Mouse (Mus musculus) thymus, postnatal 14 days (tissue): ENCODE measurements around the gene Hint1.
A peak's percentile ranks its signal among the peaks of the same experiment; 100 is the strongest.
"Not testable (repeated sequence)": the region's sequence is repeated elsewhere in the genome, so short reads cannot be mapped to it uniquely, and the experiment has no call there.

Experiments used
- DNase-seq: peaks from one replicate; pipeline ENCODE4 v3.0.0; 2021

Hint1 gene

GRCm38 (mm10) chr11:54862621-54863520 is 3.3 kb upstream of the Hint1 start:
- DNase-seq: peak; percentile 63

DNA sequence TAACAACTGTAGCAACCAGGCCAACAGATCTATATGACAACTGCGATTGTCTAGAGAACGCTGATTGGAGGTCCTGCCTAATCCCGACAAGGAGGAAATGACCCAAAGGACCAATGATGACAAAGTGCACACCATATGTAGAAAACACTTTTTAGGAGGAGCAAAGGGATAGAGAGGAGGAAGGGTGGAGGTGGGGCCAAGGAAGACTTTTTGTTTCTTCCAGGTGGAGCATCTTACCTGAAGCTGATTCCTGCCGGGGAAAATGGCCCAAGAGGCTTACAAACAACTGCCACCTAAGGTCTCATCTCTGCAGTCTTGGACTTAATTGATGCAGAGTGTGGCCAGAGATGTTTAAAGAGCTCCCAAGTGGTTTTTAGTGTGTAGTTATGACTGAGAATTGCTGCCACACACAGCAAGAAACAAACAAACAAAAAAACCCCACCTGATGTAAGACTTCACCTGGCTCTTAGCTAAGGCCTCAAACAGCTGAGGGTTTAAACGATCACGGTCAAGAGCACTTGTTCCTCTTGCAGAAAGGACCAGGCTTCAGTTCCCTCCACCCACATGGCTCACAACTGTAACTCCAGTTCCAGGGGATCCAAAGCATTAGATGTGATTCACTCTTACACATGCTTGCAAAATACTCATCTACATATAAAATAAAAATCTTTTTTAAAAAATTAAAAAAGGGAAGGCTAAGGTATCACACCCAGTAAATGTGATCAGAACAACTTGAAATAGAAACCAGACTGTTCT is 675 bp upstream of the Hint1 start:
- DNase-seq: no peak

DNA sequence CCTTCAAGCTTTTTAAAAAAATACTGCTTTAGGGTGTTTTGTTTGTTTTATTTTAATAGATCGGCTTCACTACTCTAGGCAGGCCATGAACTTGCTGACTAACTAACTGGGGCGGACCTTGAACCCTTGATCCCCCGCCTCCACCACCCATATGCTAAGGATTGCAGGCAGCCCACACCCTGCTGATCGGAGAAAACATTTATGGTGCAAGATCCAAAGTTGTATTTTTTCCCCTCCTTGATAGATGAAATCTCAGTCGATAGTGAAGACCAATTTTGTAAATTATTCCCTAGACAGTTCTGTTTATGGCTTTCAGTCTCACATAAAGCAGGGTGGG is 834 bp downstream of the Hint1 start:
- DNase-seq: no peak

DNA sequence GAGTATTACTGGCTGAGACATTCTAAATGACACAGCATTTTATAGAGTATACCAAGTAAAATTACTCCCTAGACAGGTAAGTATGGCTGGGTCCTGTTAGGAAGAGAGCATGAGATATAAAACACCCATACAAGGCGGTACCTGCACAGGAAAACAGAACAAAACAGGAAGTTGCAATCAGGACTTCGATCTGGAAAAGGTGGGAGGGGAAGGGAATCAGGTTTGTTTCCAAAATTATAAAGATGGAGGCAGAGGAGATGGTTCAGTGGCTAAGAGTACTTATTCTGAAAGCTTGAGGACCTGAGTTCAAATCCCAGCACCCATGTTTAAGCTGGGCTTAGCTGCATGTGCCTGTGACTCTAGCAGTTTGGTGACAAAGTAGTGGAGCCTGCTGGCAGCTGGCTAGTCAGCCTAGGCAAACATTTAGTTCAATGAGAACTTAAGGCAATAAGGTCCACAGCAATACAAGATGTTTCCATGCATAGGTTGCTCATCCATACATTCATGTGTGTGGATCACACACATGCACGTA is 1.8 kb downstream of the Hint1 start:
- no peak for DNase-seq

DNA sequence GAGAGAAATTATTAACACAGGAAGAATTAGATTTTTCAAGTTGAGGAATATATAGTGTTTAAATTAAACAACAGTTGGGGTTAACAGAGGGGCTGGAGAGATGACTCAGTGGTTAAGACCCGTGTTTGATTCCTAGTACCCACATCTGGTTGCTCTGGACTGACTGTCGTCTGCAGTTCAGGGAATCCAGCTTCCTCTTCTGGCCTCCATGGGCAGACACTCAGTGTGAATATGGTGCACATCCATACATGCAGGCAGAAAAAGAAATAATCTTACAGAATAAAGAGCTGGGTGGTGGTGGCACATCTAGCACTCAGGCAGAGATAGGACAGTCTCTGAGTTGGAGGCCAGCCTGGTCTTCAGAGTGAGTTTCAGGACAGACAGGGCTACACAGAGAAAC is 2.3 kb downstream of the Hint1 start:
- no peak for DNase-seq

- DNase-seq: no peak
These were observed 3.1 kb downstream of the Hint1 start for GRCm38 (mm10) chr11:54869318-54869717.

- DNase-seq: no peak
These were observed 5.8 kb downstream of the Hint1 start for GRCm38 (mm10) chr11:54871831-54872537.

GRCm38 (mm10) chr11:54876031-54876430 is 9.8 kb downstream of the Hint1 start:
- no peak for DNase-seq

GRCm38 (mm10) chr11:54878893-54879292 is 12.7 kb downstream of the Hint1 start:
- DNase-seq: no peak

- DNase-seq: peak; percentile 54
These were observed 13.3 kb downstream of the Hint1 start for GRCm38 (mm10) chr11:54879434-54879833.

DNA sequence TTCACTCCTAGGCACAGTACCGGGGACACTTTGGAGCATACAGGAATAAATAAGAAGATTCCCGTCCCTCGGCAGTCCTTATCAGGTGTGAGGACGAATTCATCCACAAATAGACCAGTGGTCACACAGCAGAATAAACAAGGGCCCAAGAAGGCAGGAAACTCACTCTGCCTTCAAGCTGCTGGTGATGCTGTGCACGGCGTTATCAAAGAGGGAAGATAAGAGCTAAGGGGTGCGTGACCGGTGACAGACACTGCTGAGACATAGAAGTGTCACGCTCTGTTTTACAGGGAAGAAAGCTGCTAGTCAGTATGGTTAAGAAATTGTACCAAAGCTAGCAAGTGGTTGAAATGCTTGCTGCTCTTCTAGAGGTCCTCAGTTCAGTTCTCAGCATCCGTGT is 13.7 kb downstream of the Hint1 start:
- DNase-seq: no peak

GRCm38 (mm10) chr11:54881051-54881474 is 14.9 kb downstream of the Hint1 start:
- no peak for DNase-seq

DNA sequence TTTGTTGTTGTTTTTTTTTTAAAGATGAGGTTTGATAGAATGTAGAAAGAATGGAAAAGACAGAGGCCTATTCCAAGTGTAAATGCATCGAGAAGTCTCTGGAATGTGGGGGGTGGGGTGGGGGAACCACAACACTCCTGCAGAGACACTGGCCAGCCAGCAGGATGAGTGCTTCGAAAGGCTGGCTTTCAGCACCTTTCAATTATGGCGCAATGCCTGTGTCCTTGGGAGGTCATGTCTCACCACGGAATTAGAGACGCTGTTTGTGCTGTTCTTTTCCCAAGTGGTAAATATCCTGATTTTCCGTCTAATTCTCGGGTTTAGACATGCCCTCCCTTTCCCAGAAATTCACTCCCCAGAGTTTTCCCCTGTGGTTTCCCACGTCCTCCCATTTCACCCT is 16.5 kb downstream of the Hint1 start:
- DNase-seq: no peak

GRCm38 (mm10) chr11:54884197-54884828 is 18.1 kb downstream of the Hint1 start:
- no peak for DNase-seq

- DNase-seq: no peak
These were observed 18.8 kb downstream of the Hint1 start for GRCm38 (mm10) chr11:54884937-54885336.

DNA sequence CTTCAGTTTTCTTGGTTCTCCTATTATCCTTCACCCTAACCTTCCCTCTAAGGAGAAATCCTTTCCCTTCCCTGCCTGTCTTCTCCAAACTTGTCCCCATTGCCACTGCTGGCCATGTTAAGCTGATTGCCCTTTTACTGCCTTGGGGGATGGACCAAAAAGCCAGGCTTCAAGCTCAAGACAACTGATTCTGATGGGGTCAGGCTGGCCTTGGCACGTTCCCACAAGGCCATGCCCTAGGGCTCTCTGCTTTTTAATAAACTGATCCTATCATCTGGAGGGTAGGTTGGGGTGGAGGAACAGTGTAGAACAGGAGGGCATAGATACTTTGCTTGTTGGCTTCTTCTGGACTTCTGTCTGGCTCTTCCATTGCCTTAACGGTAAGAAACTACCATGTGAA is 19.2 kb downstream of the Hint1 start:
- DNase-seq: no peak

DNA sequence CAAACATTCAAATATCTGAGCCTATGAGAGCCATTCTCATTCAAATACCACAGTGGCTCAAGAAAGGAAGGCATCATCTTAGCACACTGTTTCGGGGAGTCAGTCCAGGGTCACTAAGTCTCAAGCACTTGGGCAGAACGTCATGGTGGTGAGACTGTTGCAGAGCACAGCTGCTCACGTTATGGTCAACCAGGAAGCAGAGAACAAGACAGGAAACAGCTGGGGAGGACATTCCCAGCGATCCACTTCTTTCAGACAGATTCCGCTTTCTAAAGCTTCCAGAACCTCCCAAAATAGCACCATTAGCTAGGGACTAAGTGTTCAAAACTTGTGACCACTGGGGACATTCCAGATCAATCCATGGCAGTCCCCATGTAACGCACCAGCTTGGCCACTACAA is 21.7 kb downstream of the Hint1 start:
- no peak for DNase-seq

DNA sequence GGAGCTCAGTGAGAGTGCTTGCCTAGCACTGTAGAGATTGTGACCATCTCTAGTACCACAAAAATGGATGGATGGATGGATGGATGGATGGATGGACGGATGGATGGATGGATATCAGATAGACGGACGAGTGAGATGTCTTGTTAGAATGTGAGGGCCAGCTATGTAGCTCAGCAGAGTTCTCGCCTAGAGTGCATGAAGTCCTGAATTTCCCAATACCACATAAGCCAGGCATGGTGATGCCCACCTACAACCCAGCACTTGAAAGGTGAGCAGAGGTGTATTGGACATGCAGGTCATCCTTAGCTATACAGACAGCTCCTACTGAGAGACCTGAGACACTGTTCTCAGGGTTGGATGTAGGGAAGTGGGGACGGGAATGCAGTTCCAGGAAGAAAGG is 25.2 kb downstream of the Hint1 start:
- DNase-seq: no peak

GRCm38 (mm10) chr11:54892091-54892490 is 25.9 kb downstream of the Hint1 start:
- DNase-seq: no peak

- DNase-seq: no peak
These were observed 28.4 kb downstream of the Hint1 start for GRCm38 (mm10) chr11:54894589-54894988.

DNA sequence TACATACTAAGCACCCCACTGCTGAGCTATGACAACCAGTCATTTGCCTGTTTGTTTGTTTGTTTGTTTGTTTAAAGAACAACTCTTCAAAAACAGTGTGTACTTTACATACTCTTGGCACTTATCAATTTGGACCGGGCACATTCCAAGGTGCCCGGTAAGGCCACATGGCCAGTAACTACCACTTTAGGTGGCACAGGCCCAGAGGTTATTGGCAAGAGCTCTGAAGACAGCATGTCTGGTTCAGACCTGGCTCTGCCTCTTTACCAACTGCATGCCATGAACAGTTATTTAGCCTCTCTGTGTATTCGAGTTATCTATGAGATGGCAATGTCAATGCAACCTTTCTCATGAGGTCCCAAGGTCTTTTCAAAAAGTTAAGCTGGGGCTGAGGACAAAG is 30.5 kb downstream of the Hint1 start:
- DNase-seq: not testable (repeated sequence)

DNA sequence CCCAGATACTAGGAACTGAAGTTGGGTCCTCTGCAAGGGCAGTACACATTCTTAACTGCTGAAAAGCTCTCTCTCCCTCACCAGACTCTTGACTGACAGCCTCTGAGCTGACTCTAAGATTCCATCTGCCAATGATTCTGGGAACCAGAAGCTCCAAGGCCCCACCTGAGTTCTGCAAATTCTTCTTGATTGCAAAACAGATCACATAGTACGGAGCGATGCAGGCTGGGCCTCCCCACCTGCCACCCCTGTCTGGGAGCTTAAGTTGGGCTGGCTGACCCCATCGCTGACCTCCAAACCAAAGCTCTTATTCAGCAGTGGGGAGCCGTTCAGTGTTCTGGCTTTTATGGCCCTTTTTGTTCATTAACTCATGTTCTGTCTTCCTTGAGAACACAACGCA is 31.3 kb downstream of the Hint1 start:
- no peak for DNase-seq

DNA sequence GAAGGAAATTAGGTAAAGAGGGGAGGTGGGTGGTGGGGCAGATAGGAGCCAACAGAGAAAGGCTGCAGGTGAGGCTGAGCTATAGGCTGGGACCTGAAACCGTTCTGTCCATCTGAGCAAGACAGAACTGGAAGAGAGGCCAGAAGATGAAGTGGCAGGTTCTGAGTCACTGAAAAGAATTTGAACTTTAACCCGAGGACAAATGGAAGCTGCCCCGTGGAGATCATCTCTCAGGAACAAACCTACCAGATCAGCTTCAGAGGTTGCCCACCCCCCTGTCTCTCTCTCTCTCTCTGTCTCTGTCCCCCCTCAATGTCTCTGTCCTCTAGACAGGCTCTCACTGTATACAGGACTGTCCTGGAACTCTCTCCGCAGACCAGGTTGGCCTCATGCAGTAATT is 33.5 kb downstream of the Hint1 start:
- no peak for DNase-seq
